Mouse (Mus musculus): Measurements from ENCODE around the gene Dglucy.

- TF ChIP-seq CHD2 (IDR thresholded peaks at IDR 0.05; ENCODE audit: low read depth, low read length) (no peak), HCFC1 (IDR thresholded peaks at IDR 0.05; ENCODE audit: borderline replicate concordance, insufficient read depth, low read length) (no peak)
These were observed 122.0 kb downstream of the Dglucy start for GRCm38 (mm10) chr12:100900901-100901300.
